Mouse (Mus musculus) G1E (cell line): ENCODE data around the gene Pam16. TPM values are rescaled to one million over a fixed set of nuclear protein-coding genes. Genes with fewer than 3 reads are reported as not detected.

ENCODE experiments used
- ATAC-seq: 2 replicates; pipeline ENCODE4 v1.8.0; 2016; ENCODE audit warnings: mild to moderate bottlenecking; ENCODE audit not compliant: insufficient number of reproducible peaks, poor library complexity, low FRiP score, severe bottlenecking; ENCODE audit errors: extremely low read depth
- DNase-seq: peaks from one replicate; pipeline ENCODE4 v3.0.0; 2012; ENCODE audit warnings: low spot score
- H3K27me3 ChIP-seq: 2 replicates; pipeline ENCODE4 v1.6.1; 2012; ENCODE audit warnings: mild to moderate bottlenecking, low read length, inconsistent platforms; ENCODE audit not compliant: insufficient read depth
- H3K36me3 ChIP-seq: replicated peaks from 2 replicates; pipeline ENCODE3; 2012; ENCODE audit warnings: mild to moderate bottlenecking, inconsistent platforms
- H3K4me1 ChIP-seq: 2 replicates; pipeline ENCODE4 v1.6.1; 2012; ENCODE audit warnings: low read depth, low read length, inconsistent platforms, mixed read lengths; ENCODE audit not compliant: insufficient read depth
- H3K4me3 ChIP-seq: 2 replicates; pipeline ENCODE4 v1.5.1; 2012; ENCODE audit warnings: low read depth, mild to moderate bottlenecking, inconsistent platforms, low read length, moderate library complexity, mixed read lengths
- H3K9me3 ChIP-seq: replicated peaks from 2 replicates; pipeline ENCODE4 v1.6.1; 2012; ENCODE audit warnings: inconsistent platforms
- CTCF ChIP-seq: IDR thresholded peaks from 2 replicates; pipeline ENCODE4 v1.5.1; 2012; ENCODE audit warnings: low read depth, low read length, inconsistent platforms, mixed read lengths
- GATA1 ChIP-seq: IDR thresholded peaks from 2 replicates; pipeline ENCODE4 v1.6.1; 2012; ENCODE audit warnings: borderline replicate concordance, low read length, inconsistent platforms, mixed read lengths
- GATA2 ChIP-seq: IDR thresholded peaks from 2 replicates; pipeline ENCODE4 v1.6.1; 2012; ENCODE audit warnings: low read depth, low read length, inconsistent platforms, borderline replicate concordance
- POLR2AphosphoS5 ChIP-seq: IDR thresholded peaks from 2 replicates; pipeline ENCODE4 v1.6.1; 2012; ENCODE audit warnings: low read depth, low read length, inconsistent platforms; ENCODE audit not compliant: insufficient replicate concordance
- TAL1 ChIP-seq: conservative IDR thresholded peaks from 2 replicates; pipeline ENCODE4 v1.6.1; 2012; ENCODE audit warnings: low read depth, low read length, inconsistent platforms, mixed read lengths
- polyA plus RNA-seq: library from polyadenylated mRNA; stranded (reverse); fragments of >175 nt; gene quantifications from 2 replicates; pipeline ENCODE4 v1.2.3, GENCODE M21; 2012
- total RNA-seq, 2 experiments: library from RNA; stranded (forward) in 1 of 2; stranded (reverse) in 1 of 2; fragments of 200-1000 nt in 1 of 2; fragments of >200 nt in 1 of 2; fragmentation: Nextera tagmentation in 1 of 2; gene quantifications; 2 replicates each; pipeline ENCODE4 v1.2.3; 2014 to 2017

The Pam16 gene
- total and polyA plus RNA-seq, 3 experiments: 35.3 to 65.3 (median 41.7) TPM

DNA sequence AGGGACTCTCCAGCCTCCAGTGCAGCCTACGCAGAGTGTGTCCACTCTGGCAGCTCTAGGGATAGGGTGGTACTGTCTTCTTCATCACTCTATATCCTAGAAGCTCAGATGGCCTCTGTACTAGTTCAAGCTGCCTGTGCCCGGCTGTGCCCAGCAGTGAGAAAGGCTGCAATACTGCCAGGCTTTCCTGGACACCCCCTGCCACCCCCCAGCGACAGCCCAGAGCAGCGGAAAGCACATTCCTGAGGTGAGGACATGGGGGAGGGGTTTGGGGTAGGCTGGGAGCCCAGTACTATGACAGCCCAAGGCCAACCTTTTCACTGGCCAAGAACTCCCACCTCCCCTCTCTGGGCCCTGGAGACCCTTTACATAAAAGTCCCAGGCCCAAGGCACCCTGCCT lies 11.0 kb upstream of the Pam16 start:
- Histone ChIP-seq H3K4me3 (no peak overlapping the region), H3K27me3 (no peaks in the 10 kb centered on the region), H3K4me1 (peaks cover 37% of the 10 kb centered on the region), H3K9me3 (no peaks in the 10 kb centered on the region), H3K36me3 (peaks cover 96% of the 10 kb centered on the region)
- TF ChIP-seq CTCF: no peak
- TF ChIP-seq GATA2: no peak
- no peak for TF ChIP-seq GATA1
- TF ChIP-seq POLR2AphosphoS5: no peak
- TF ChIP-seq TAL1: no peak
- no peak for ATAC-seq
- DNase-seq: no peak

DNA sequence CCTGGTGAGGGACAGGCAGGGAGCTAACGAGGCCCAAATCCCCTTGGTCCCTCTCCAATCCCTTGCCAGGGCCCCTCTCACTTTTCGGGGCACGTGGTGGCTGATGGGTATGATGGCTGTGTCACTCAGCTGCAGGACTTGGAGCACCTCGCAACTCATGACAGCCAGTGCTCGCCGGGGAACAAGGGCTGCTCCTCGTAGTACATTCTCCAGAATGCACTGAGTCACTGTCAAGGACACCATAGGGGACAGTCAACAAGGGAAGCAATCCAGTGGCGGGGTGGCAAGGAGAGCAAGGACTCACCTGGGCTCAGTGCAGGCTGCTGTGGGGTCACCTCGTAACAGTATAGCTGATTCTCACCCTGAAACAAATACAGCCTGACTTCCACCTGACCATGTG lies 9.9 kb upstream of the Pam16 start:
- no peak for TF ChIP-seq CTCF
- no peak for TF ChIP-seq TAL1
- TF ChIP-seq GATA1: no peak
- TF ChIP-seq POLR2AphosphoS5: no peak
- no peak for TF ChIP-seq GATA2
- peaks cover 96% of the 10 kb centered on the region for H3K36me3 ChIP-seq
- ATAC-seq: no peak
- no peak overlapping the region for H3K4me3 ChIP-seq
- H3K27me3 ChIP-seq: no peaks in the 10 kb centered on the region
- H3K4me1 ChIP-seq: peaks cover 34% of the 10 kb centered on the region
- H3K9me3 ChIP-seq: no peaks in the 10 kb centered on the region
- DNase-seq: no peak

DNA sequence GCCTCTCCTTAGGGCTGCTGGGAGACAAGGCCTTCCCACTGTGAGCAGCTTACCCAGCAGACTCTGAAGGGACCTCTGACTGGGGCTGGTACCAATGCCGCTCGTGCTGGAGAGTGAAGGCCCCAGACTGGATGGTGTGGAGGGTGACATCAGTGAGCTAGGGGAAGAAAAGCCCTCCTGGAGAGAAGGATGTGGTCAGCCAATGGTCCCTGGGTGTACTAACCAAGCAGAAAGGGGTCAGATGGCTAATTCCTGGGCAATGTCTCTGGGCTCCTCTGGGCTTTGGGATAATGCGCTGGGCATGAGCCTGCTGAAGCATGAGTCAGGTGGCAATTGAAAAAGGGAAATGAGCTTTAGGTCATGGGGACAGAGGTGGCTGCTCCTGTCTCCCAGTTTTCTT lies 8.9 kb upstream of the Pam16 start:
- H3K4me3 ChIP-seq: no peak overlapping the region
- TF ChIP-seq CTCF (no peak), GATA2 (no peak), GATA1 (no peak), POLR2AphosphoS5 (no peak), TAL1 (no peak)
- H3K27me3 ChIP-seq: no peaks in the 10 kb centered on the region
- no peak for DNase-seq
- peaks cover 26% of the 10 kb centered on the region for H3K4me1 ChIP-seq
- H3K36me3 ChIP-seq: peaks cover 99% of the 10 kb centered on the region
- H3K9me3 ChIP-seq: no peaks in the 10 kb centered on the region
- no peak for ATAC-seq

DNA sequence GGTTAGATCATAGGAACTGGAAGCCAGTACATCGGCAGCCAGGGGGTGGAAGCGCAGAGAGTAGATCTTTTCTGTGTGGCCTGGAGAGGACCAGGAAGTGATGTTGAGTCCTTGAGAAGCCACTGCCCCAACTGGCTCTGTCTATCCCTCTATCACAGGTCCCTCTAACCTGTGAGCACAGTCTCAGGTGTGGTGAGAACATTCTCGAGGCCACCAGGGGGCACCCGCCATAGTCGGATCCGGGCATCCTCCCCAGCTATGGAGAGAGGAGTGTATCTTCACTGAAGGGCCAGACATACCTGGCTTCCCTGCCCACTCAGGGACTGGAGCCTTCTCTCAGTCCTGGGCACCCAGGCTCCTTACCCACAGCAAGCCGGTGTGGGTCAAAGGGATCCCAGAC lies 7.3 kb upstream of the Pam16 start:
- ATAC-seq: no peak
- Histone ChIP-seq H3K27me3 (no peaks in the 10 kb centered on the region), H3K4me1 (peaks cover 20% of the 10 kb centered on the region), H3K36me3 (peaks cover 100% of the 10 kb centered on the region), H3K4me3 (no peak overlapping the region), H3K9me3 (no peaks in the 10 kb centered on the region)
- TF ChIP-seq CTCF: no peak
- no peak for TF ChIP-seq GATA2
- no peak for TF ChIP-seq GATA1
- no peak for TF ChIP-seq TAL1
- TF ChIP-seq POLR2AphosphoS5: no peak
- DNase-seq: no peak

DNA sequence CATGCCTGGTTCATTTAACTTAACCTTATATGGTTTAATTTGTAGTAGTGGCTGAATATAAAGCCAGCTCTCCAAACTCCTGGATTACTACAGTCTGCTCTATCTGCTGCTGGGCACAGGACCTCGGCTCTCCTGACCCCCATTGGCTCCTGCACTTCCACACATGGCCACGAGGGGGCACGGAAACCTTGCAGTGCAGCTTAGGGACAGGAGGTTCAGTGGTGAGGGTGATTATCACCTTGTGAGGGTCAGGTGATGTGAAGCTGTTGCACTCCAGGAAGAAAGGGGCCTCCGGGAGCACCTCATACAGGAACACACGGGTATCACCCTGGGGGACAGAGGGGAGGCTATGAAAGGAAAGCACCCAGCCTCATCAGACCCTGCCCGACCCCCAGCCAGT lies 5.2 kb upstream of the Pam16 start:
- DNase-seq: peak; percentile 69
- ATAC-seq: 0 out of 2 replicates have a peak, but pooled peaks have one; percentile 42
- no peak overlapping the region for H3K4me3 ChIP-seq
- H3K4me1 ChIP-seq: peaks cover 18% of the 10 kb centered on the region
- no peaks in the 10 kb centered on the region for H3K9me3 ChIP-seq
- peaks cover 97% of the 10 kb centered on the region for H3K36me3 ChIP-seq
- TF ChIP-seq GATA2 (no peak), CTCF (peak; percentile 96)
- no peaks in the 10 kb centered on the region for H3K27me3 ChIP-seq

DNA sequence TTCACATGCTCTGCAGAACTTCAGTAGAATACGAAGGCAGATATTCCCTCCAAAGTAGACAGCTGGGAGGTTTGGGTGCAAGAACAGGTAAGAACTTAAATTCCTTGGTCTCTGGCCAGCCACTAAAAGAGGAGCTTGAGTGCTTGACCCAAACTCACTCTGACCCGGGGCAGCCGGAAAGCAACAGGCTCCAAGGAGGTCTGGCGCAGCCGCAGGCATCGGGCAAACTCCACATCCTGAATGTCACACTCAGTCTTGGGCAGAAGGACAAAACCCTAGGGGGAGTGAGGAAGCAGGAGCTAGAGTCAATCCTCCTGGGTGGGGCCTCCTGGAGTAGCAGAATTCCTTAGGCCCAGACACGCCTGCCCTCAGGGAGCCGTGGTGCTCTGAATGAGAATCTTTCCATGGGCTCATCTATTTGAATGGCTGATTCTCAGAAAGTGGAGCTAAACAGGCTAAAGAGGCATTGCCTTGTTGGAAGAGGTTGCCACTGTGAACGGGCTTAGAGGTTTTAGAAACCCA lies 4.2 kb upstream of the Pam16 start:
- H3K4me3 ChIP-seq: no peak overlapping the region
- ATAC-seq (no peak), DNase-seq (no peak)
- H3K36me3 ChIP-seq: peaks cover 87% of the 10 kb centered on the region
- H3K27me3 ChIP-seq: no peaks in the 10 kb centered on the region
- H3K4me1 ChIP-seq: peaks cover 19% of the 10 kb centered on the region
- no peaks in the 10 kb centered on the region for H3K9me3 ChIP-seq
- TF ChIP-seq POLR2AphosphoS5 (no peak), GATA2 (no peak), TAL1 (no peak), CTCF (no peak), GATA1 (no peak)

DNA sequence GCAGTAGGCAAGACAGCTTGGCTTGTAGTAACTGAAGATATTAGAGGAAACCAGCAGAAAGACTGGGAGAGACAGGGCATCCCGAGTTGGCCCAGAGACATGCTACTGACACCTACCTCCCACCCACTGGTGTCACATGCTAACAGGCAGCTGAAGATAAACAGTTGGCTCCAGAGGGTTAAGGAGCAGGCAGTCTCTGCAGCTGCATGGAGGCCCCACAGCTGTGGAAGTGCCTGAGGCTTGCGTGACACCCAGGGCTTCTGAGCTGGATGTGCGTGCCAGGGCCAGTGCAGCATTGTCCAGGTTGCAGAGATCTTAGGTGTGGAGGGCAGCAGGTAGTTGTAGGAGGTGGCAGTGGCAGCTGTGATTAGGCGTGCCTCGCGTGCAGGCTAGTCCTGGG lies 2.3 kb upstream of the Pam16 start:
- TF ChIP-seq POLR2AphosphoS5 (no peak), GATA2 (no peak), TAL1 (no peak), CTCF (no peak), GATA1 (no peak)
- ATAC-seq: no peak
- no peak overlapping the region for H3K4me3 ChIP-seq

More for the DNA sequence above, 2.3 kb upstream of the Pam16 start:
- H3K27me3 ChIP-seq: no peaks in the 10 kb centered on the region
- H3K4me1 ChIP-seq: peaks cover 34% of the 10 kb centered on the region
- H3K9me3 ChIP-seq: no peaks in the 10 kb centered on the region
- H3K36me3 ChIP-seq: peaks cover 81% of the 10 kb centered on the region
- no peak for DNase-seq
